Mouse (Mus musculus) erythroblast, embryonic 14.5 days (primary cell): ENCODE measurements around the gene Frs2.

Experiments used
- GATA1 ChIP-seq: IDR thresholded peaks from 2 replicates; pipeline ENCODE4 v1.6.1; 2012; ENCODE audit warnings: low read length, inconsistent platforms, mixed read lengths
- TAL1 ChIP-seq: IDR thresholded peaks from 3 replicates; pipeline ENCODE4 v1.6.1; 2012; ENCODE audit warnings: low read length, inconsistent platforms, mixed read lengths

- TF ChIP-seq TAL1: no peak
- TF ChIP-seq GATA1: no peak
These were observed at the start of gene Frs2 for GRCm38 (mm10) chr10:117148361-117149003.
